Mouse (Mus musculus) lung, postnatal 36 days (tissue): ENCODE measurements around the gene Pds5b.
"Not testable (repeated sequence)": the region's sequence is repeated elsewhere in the genome, so short reads cannot be mapped to it uniquely, and the experiment has no call there.

Source experiments
- DNase-seq: peaks from one replicate; pipeline ENCODE4 v3.0.0; 2022; ENCODE audit warnings: mixed read lengths

Gene Pds5b

GRCm38 (mm10) chr5:150706651-150707050 lies 33.1 kb downstream of the Pds5b start:
- DNase-seq = peak; percentile 15

DNA sequence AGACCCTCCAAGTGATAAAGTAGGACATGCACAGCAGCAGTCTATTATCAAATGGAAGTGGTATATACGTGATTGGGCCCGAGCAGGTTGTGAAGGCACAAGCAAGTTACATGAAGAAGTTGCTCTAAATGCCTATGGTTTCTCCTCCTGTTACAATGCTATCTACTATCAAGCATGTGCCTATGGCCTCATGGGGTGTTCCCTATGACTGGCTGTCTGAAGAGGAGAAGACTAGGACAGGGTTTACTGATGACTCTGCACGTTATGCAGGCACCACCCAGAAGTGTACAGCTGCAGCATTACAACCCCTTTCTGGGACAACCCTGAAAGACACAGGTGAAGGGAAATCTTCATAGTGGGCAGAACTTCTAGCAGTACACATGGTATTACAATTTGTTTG lies 33.6 kb downstream of the Pds5b start:
- not testable (repeated sequence) for DNase-seq

GRCm38 (mm10) chr5:150711503-150711902 lies 38.0 kb downstream of the Pds5b start:
- DNase-seq = no peak

- peak; percentile 7 for DNase-seq
Observed at GRCm38 (mm10) chr5:150713431-150713830, 39.9 kb downstream of the Pds5b start.

GRCm38 (mm10) chr5:150717775-150718174 lies 44.2 kb downstream of the Pds5b start:
- DNase-seq = peak; percentile 66

DNA sequence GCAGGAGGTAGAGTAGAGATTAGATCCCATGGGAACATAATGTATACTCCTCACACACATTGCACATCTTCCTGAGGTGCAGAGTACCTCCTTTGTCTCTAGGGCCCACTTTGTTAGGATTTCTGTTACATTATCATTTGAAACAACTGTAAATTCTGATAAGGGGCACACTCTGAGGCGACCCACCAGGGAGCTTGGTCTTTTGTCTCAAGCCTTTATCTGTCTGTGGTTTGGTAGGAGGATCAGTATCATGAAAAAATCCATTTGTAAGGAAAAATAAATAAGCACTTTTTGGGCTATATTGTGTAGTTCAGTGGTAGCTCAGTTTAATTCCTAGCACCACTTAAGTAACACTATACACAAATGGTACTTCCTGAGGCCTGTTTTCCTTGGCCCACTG lies 51.1 kb downstream of the Pds5b start:
- no peak for DNase-seq

DNA sequence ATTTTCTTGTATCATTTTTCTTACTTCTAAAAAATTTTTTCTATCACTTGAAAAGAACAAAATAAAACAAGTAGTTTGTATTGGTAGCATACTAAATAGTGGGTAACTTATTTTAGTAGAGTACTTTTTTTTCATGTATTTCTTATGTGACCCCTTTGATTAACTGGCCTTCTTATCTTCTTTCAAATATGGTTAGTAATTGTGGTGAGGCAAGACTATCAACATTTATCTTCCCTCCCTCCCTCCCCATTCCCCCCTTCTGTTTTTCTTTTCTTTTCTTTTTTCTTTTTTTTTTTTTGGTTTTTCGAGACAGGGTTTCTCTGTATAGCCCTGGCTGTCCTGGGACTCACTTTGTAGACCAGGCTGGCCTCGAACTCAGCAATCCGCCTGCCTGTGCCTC lies 63.5 kb downstream of the Pds5b start:
- DNase-seq = not testable (repeated sequence)

DNA sequence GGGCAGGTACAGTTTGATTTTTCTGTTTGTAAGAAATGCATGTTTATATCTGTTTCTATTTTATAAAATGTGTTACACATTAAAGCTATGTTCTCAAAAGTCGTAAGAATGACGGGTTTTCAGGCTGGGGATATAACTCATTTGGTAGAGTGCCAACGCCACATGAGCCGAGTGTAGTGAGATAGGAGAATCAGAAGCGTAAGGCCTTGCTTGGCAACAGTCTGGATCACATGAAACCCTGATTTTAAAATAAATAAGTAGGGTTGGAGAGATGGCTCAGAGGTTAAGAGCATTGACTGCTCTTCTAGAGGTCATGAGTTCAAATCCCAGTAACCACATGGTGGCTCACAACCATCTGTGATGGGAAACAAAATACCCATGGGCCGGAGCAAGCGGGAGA lies 65.8 kb downstream of the Pds5b start:
- DNase-seq = no peak

DNA sequence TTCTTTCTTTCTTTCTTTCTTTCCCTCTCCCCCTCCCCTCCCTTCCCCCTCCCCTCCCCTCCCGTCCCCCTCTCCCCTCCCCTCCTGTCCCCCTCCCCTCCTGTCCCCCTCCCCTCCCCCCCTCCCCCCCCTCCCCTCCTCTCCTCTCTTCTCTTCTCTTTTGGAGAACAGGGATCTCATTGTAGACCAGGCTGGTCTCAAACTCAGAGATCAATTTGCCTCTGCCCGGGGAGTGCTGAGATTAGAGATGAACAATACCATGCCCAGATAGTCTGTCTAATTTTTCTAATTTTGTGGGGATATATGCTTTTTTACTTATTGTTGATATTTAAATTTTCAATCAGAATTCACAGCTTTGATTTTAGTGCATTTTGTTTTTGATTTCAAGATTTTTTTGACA lies 67.1 kb downstream of the Pds5b start:
- no peak for DNase-seq

GRCm38 (mm10) chr5:150756623-150757022 lies 83.1 kb downstream of the Pds5b start:
- DNase-seq = peak; percentile 11

DNA sequence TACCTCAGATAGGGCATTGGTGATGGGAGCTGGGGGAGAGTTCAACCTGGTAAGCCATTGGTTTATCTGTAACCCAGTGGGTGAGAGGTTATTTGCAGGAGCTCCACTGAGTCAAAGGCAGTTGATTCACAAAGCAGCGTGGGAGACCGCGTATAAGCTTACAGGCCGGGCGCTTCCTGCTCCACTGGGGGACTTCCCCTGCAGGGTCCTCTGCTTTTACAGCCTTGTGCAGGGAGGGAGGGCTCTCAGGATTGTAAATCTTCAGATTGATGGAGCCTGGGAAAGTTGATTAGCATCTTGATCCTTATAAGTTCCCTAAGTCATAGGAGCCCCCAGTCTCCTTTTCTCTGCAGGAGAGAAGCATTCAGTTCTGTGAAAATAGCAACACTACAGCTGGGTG lies 98.9 kb downstream of the Pds5b start:
- no peak for DNase-seq

DNA sequence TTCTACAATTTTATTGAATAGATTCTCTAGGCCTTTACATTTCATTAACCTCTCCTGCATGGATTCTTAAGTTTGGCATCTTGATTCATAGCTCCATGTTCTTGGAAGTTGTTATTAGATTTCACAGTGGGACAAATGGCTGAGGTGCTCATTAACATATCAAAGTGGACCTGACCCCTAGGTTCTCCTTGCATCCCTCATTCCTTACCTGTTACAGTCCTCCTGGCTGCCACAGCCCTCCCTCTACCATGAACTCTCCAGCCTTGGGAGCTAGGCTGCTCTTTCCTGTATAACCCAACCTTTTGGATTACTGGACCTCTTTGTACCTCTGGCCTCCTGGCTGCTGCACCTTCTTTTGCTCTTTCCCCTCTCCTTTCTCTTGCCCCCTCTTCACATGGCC lies 99.5 kb downstream of the Pds5b start:
- DNase-seq = no peak

DNA sequence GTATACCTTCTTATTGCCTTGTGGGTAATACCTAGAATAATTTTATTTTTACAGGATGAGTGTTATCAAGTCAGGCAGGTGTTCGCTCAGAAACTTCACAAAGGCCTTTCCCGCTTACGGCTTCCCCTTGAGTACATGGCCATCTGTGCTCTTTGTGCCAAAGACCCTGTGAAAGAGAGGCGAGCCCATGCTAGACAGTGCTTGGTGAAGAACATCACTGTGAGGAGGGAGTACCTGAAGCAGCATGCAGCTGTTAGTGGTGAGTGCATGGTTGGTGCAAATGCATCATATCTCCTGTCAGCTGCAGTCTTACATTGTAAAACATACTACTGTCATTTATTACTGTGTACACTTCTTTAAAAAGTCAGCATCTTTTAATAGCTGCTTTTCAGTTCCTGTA lies 114.7 kb downstream of the Pds5b start:
- no peak for DNase-seq

DNA sequence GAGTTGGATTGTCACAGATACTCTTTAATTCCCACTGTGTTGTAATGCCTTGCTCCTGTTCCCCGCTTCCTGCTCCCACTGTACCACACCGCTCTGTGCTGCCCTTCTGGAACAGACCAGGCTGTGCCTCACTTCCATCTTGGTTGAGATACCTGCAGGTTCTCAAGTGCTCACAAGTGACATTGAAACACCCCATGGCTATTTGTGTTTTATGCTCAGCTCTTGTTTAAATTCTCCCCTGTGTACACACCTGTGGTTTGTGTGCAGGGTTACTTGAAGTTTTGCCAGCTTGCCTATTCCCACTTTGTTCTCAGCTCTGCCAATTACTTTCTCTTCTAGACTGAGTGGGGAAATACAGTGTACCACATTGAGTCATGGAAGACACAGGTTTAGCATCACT lies 115.5 kb downstream of the Pds5b start:
- peak; percentile 57 for DNase-seq

DNA sequence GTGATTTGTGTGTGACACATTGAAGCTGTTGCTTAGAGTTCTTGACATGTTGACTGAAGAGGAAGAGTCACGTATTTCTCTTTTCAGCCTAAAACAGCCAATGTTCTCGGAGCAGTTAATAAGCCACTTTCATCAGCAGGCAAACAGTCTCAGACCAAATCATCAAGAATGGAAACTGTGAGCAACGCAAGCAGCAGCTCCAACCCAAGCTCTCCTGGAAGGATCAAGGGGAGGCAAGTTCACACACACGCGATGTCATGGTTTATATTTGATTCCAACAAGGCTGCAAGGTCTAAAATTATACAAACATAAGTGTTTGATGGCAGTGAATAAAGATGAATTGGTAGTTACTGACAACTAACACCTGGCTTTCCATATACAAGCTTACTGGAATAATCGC lies 120.6 kb downstream of the Pds5b start:
- DNase-seq = no peak

GRCm38 (mm10) chr5:150800056-150800455 lies 126.5 kb downstream of the Pds5b start:
- no peak for DNase-seq

DNA sequence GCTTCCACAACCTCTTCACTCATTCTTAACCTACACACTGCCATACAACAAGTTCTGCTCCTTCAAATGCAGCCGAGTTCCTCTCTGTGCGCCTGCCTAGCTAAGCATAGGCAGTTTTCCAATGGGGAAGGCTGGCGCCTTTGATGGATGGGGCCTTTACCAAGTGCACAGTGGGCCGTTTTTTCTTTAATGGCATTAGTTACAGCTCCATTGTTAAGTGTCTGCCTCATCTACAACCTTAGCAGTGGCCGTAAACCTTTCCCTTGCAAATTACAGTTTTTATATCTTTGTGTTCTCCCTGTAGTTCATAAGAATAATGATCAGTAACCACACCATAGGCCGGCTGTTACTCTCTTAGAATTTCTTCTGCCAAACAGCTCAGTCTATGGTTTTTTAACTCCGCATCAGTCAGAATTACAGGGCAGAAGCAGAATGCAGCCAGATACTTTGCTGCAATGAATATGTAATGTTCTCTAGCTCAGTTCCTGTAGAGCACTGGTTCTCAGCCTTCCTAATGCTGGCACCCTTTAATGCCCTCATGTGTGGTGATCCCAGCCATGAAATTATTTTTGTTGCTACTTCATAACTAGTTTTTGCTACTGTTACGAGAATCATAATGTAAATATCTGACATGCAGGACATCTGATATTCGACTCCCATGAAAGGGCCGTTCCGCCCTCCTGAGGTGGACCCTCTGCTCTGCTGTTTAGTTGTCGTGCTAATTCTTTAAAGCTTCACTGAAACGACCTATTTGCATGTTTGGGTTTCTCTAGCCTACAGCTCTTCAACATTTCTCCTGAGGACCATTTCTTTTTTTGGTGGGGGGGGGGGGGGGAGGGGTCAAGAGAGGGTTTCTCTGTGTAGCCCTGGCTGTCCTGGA lies 140.8 kb downstream of the Pds5b start:
- no peak for DNase-seq

- no peak for DNase-seq
Observed at GRCm38 (mm10) chr5:150815400-150815799, 141.9 kb downstream of the Pds5b start.

GRCm38 (mm10) chr5:150816775-150817174 lies 143.2 kb downstream of the Pds5b start:
- DNase-seq = no peak

GRCm38 (mm10) chr5:150818041-150818440 lies 144.5 kb downstream of the Pds5b start:
- no peak for DNase-seq

DNA sequence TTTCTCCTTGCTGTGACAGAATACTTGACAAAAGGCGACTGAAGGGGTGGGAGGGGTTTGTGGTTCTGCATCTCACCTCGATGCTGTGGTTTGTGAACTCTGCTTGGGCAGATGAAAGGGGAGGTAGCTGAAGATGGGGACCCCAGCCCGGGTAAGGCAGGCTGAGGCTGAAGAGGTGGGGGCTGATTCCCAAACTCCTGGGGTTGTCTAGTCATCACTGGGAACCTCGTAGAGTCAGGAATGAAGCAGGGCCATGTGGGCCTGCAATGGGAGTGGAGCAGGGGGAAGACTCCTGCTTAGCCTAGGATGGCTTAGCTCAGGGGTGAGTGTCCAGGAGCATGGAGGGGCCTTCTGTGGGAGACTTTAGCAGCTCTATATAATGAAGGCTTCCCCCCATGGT lies 145.3 kb downstream of the Pds5b start:
- no peak for DNase-seq

DNA sequence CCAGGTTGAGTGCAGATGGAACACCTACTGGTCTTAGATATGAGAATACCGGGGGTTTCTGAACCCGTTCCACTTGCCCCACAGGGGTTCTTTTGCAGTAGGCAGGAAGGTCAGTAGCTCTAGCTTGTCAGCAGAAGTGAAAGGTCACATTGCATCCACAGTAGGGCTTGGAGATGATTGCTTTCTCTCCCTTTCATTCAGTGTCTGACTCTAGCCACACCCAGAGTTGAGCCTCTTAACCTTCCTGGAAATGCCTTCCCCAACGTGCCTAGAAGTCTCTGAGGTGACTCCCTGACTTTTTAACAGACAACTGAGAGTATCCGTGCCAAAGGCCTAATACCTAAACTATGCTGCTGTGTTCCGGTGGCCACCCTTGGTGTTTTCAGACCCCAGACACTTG lies 146.0 kb downstream of the Pds5b start:
- DNase-seq = no peak

DNA sequence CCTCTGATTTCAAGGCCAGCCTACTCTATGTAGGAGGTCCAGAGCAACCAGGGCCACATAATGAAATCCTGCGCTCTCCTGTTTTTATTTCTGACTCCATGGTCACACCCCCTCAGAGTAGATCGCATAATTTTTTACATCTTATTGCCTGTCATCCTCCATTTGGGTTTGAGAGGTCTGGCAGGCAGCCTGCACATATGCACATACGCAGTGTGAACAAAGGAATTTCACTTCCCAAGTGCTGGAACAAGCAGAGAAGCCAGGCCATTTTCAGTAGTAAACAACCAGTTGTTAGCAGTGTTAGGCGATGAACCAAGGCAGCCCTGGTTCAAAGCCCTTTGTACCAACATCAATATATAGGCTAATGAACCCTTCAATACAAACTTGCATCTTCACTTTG lies 147.6 kb downstream of the Pds5b start:
- DNase-seq = no peak

GRCm38 (mm10) chr5:150822781-150823180 lies 149.2 kb downstream of the Pds5b start:
- DNase-seq = peak; percentile 39

- peak; percentile 4 for DNase-seq
Observed at GRCm38 (mm10) chr5:150823361-150823760, 149.8 kb downstream of the Pds5b start.
